Mouse (Mus musculus) liver, embryonic 12.5 days (tissue): ENCODE data around the gene Donson. TPM values are rescaled to one million over a fixed set of nuclear protein-coding genes. Genes with fewer than 3 reads are reported as not detected.
A peak's percentile ranks its signal among the peaks of the same experiment; 100 is the strongest.
"Not testable (repeated sequence)": the region's sequence is repeated elsewhere in the genome, so short reads cannot be mapped to it uniquely, and the experiment has no call there.

Source experiments
- ATAC-seq: fragments of 200-750 bp; cut with Nextera tagmentation; 2 replicates; pipeline ENCODE4 v1.8.0; 2017; ENCODE audit warnings: moderate number of reproducible peaks, mild to moderate bottlenecking, moderate library complexity
- H3K27ac ChIP-seq: fragments of 300-500 bp; sonication (generic); 2 replicates; pipeline ENCODE4 v1.5.1; 2016; ENCODE audit warnings: mild to moderate bottlenecking
- H3K27me3 ChIP-seq: fragments of 300-500 bp; sonication (generic); replicated peaks from 2 replicates; pipeline ENCODE4 v1.6.1; 2016; ENCODE audit warnings: mild to moderate bottlenecking, moderate library complexity
- H3K36me3 ChIP-seq: fragments of 300-500 bp; sonication (generic); 2 replicates; pipeline ENCODE4 v1.6.1; 2016; ENCODE audit warnings: mild to moderate bottlenecking, moderate library complexity
- H3K4me1 ChIP-seq: fragments of 300-500 bp; sonication (generic); 2 replicates; pipeline ENCODE4 v1.6.1; 2016
- H3K4me2 ChIP-seq: fragments of 300-500 bp; sonication (generic); 2 replicates; pipeline ENCODE4 v1.6.1; 2016; ENCODE audit warnings: mild to moderate bottlenecking, moderate library complexity
- H3K4me3 ChIP-seq: fragments of 300-500 bp; sonication (generic); 2 replicates; pipeline ENCODE4 v1.5.1; 2016; ENCODE audit warnings: mild to moderate bottlenecking, moderate library complexity
- H3K9ac ChIP-seq: fragments of 300-500 bp; sonication (generic); 2 replicates; pipeline ENCODE4 v1.6.1; 2016; ENCODE audit warnings: mild to moderate bottlenecking, moderate library complexity
- H3K9me3 ChIP-seq: fragments of 300-500 bp; sonication (generic); replicated peaks from 2 replicates; pipeline ENCODE4 v1.6.1; 2016; ENCODE audit warnings: mild to moderate bottlenecking, moderate library complexity
- WGBS: fragments of 180-500 bp; shearing (Covaris S2); methylation state at CpG from one replicate; pipeline ENCODE4 v1.1.7; 2016; ENCODE audit not compliant: insufficient replicate concordance; 5-methylcytosine and 5-hydroxymethylcytosine counted together
- polyA plus RNA-seq: library from polyadenylated mRNA; unstranded; fragments of >200 nt; fragmentation: Nextera tagmentation; extraction: Ambion mirVana; gene quantifications from 2 replicates; pipeline ENCODE4 v1.2.1, GENCODE M21; 2016

The Donson gene
- polyA plus RNA-seq, 1 experiment from 2014 or later: 54.9 TPM

- H3K4me2 ChIP-seq: peak overlapping the region; percentile 44
- H3K36me3 ChIP-seq: peaks cover 42% of the 10 kb centered on the region
- H3K4me3 ChIP-seq: no peak overlapping the region
- no peak for ATAC-seq
- 0 out of 2 replicates have a peak overlapping the region, but pooled peaks have one; percentile 41 for H3K9ac ChIP-seq
- no peak overlapping the region for H3K27ac ChIP-seq
- no peaks in the 10 kb centered on the region for H3K27me3 ChIP-seq
- H3K9me3 ChIP-seq: no peaks in the 10 kb centered on the region
- peaks cover 31% of the 10 kb centered on the region for H3K4me1 ChIP-seq
Observed at GRCm38 (mm10) chr16:91649781-91650180, 38.8 kb downstream of the Donson start.

- 55% methylated on average over 3 of the region's 3 CpGs for WGBS
- no peak overlapping the region for H3K27ac ChIP-seq
- peak overlapping the region; percentile 58 for H3K9ac ChIP-seq
Observed at GRCm38 (mm10) chr16:91649246-91649645, 39.3 kb downstream of the Donson start.

DNA sequence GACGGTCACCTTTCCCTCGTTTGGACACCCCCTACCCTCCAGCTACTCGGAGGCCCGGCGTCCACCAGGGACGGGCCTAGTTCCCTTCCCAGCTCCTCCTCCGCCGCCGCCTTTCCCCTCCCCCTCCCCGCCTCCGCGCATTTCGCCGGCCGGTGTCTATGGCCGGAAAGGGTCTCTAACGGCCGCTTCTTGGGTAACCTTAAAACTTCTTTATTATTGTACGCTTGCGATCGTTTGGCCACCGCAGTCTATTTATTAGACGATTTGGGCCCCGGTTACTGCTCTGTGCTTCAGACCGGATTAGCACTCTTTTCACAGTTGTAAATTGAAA lies 40.4 kb downstream of the Donson start:
- peaks cover 41% of the 10 kb centered on the region for H3K4me1 ChIP-seq
- peak overlapping the region; percentile 100 for H3K27ac ChIP-seq
- H3K9me3 ChIP-seq: no peaks in the 10 kb centered on the region
- ATAC-seq: peak; percentile 58
- H3K9ac ChIP-seq: peak overlapping the region; percentile 94
- no peaks in the 10 kb centered on the region for H3K27me3 ChIP-seq
- H3K4me3 ChIP-seq: peak overlapping the region; percentile 83
- under 1% methylated on average over 25 of the region's 25 CpGs for WGBS
- peaks cover 36% of the 10 kb centered on the region for H3K36me3 ChIP-seq
- H3K4me2 ChIP-seq: peak overlapping the region; percentile 99

More at GRCm38 (mm10) chr16:91649246-91649645, 39.3 kb downstream of the Donson start:
- Histone ChIP-seq H3K4me2 (peak overlapping the region; percentile 99), H3K36me3 (peaks cover 39% of the 10 kb centered on the region), H3K27me3 (no peaks in the 10 kb centered on the region), H3K4me1 (peaks cover 37% of the 10 kb centered on the region), H3K9me3 (no peaks in the 10 kb centered on the region), H3K4me3 (peak overlapping the region; percentile 83)
- no peak for ATAC-seq

- H3K27me3 ChIP-seq: no peaks in the 10 kb centered on the region
- peaks cover 40% of the 10 kb centered on the region for H3K36me3 ChIP-seq
- WGBS: under 1% methylated on average over 70 of the region's 70 CpGs
- peak within 1 kb of the TSS; percentile 94 for H3K9ac ChIP-seq
- H3K4me2 ChIP-seq: peak within 1 kb of the TSS; percentile 99
- no peaks in the 10 kb centered on the region for H3K9me3 ChIP-seq
- peaks cover 41% of the 10 kb centered on the region for H3K4me1 ChIP-seq
- peak within 1 kb of the TSS; percentile 100 for H3K27ac ChIP-seq
- peak within 1 kb of the TSS; percentile 83 for H3K4me3 ChIP-seq
- ATAC-seq: peak; percentile 89
Observed at GRCm38 (mm10) chr16:91647461-91648219, 40.9 kb downstream of the Donson start, which contains the start of gene Son. TSS of gene Son (plus strand) at chr16:91647506.

- Histone ChIP-seq H3K27ac (peak within 1 kb of the TSS; percentile 100), H3K9ac (peak within 1 kb of the TSS; percentile 94), H3K27me3 (no peaks in the 10 kb centered on the region), H3K4me3 (peak within 1 kb of the TSS; percentile 83), H3K36me3 (peaks cover 40% of the 10 kb centered on the region), H3K4me1 (peaks cover 33% of the 10 kb centered on the region), H3K4me2 (peak within 1 kb of the TSS; percentile 99), H3K9me3 (no peaks in the 10 kb centered on the region)
- ATAC-seq: peak; percentile 88
- WGBS: under 1% methylated on average over 59 of the region's 59 CpGs
Observed at GRCm38 (mm10) chr16:91646681-91647419, 41.7 kb downstream of the Donson start, which contains the start of gene Gart. TSS of gene Gart (minus strand) at chr16:91646952.

DNA sequence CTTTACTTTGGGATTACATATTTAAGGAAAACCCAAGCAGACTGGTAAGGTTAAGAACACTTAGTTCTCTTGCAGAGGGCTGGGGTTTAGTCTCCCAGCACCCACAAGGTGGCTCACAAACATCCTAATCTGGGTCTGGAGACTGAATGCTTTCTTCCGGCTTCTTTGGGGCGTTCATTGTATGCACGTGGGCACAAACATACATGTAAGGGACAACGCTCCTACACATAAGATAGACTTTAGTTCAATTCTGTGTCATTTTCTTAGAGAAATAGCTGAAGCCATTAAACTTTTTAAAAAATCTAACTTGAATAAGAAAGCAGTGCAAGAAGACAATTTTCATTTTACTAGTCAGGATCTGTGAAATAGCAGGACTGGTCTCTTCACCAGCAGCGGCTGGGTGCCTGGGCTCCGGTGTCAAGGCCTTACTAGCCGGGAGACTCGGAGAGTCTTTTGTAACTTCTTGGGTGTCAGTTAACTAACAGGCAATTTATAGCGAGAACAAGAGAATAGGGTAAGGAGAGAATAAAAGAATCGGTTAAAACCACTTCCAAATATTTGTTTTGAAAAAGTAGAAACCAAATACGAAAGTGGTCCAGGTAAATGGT lies 42.5 kb downstream of the Donson start:
- Histone ChIP-seq H3K4me3 (peak overlapping the region; percentile 83), H3K27ac (peak overlapping the region; percentile 100), H3K27me3 (no peaks in the 10 kb centered on the region), H3K9ac (peak overlapping the region; percentile 94), H3K36me3 (peaks cover 40% of the 10 kb centered on the region), H3K9me3 (no peaks in the 10 kb centered on the region), H3K4me1 (peaks cover 32% of the 10 kb centered on the region), H3K4me2 (peak overlapping the region; percentile 99)
- no peak for ATAC-seq
- under 1% methylated on average over 11 of the region's 11 CpGs for WGBS

DNA sequence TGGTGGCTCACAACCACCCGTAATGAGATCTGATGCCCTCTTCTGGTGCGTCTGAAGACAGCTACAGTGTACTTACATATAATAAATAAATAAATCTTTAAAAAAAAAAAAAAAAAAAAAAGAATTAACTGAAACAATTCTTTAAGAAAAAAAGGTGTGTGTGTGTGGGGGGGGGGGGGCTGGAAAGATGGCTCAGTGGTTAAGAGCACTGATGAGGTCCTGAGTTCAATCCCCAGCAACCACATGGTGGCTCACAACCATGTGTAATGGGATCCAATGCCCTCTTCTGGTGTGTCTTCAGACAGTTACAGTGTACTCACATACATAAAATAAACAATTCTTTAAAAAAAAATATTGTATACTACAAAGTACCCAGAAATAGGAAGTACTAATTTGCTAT lies 43.1 kb downstream of the Donson start:
- not testable (repeated sequence) for H3K27me3 ChIP-seq, H3K9me3 ChIP-seq, H3K27ac ChIP-seq, H3K9ac ChIP-seq, ATAC-seq
- WGBS: 63% methylated on average over 1 of the region's 2 CpGs
- peak overlapping the region; percentile 99 for H3K4me2 ChIP-seq
- peaks cover 27% of the 10 kb centered on the region for H3K4me1 ChIP-seq
- H3K4me3 ChIP-seq: peak overlapping the region; percentile 35
- peaks cover 42% of the 10 kb centered on the region for H3K36me3 ChIP-seq

GRCm38 (mm10) chr16:91644901-91645300 lies 43.7 kb downstream of the Donson start:
- Histone ChIP-seq H3K9ac (peak overlapping the region; percentile 36), H3K4me2 (peak overlapping the region; percentile 99), H3K4me1 (peaks cover 24% of the 10 kb centered on the region), H3K36me3 (peaks cover 45% of the 10 kb centered on the region), H3K27ac (peak overlapping the region; percentile 45), H3K9me3 (no peaks in the 10 kb centered on the region), H3K27me3 (no peaks in the 10 kb centered on the region), H3K4me3 (peak overlapping the region; percentile 20; the same call in 1 of the 2 replicates)
- 48% methylated on average over 2 of the region's 2 CpGs for WGBS
- no peak for ATAC-seq

GRCm38 (mm10) chr16:91640171-91640570 lies 48.4 kb downstream of the Donson start:
- Histone ChIP-seq H3K4me2 (no peak overlapping the region), H3K27me3 (no peaks in the 10 kb centered on the region), H3K4me3 (no peak overlapping the region), H3K9ac (no peak overlapping the region), H3K4me1 (peaks cover 15% of the 10 kb centered on the region), H3K27ac (no peak overlapping the region), H3K9me3 (no peaks in the 10 kb centered on the region), H3K36me3 (peaks cover 92% of the 10 kb centered on the region)
- no peak for ATAC-seq
- 85% methylated on average over 8 of the region's 8 CpGs for WGBS

DNA sequence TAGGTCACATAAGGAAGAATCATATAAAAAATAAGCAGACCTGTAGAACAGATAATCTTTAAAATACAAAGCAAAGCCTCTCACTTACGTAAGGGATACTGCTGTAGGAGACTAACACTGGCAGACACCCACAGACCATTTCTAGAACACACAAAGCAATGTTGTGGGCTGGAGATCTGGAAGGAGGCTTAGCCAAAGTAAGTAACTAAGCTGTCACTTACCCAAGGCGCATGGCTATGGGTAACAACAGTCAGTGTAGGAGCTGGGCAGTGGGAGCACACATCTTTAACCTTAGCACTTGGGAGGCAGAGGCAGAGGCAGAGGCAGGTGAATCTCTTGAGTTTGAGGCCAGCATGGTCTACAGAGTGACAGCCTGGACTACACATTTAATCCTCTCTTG lies 48.9 kb downstream of the Donson start:
- H3K4me1 ChIP-seq: peaks cover 13% of the 10 kb centered on the region
- H3K27me3 ChIP-seq: no peaks in the 10 kb centered on the region
- no peak overlapping the region for H3K4me2 ChIP-seq
- H3K27ac ChIP-seq: no peak overlapping the region
- H3K9ac ChIP-seq: no peak overlapping the region
- H3K9me3 ChIP-seq: no peaks in the 10 kb centered on the region
- ATAC-seq: no peak
- H3K36me3 ChIP-seq: peaks cover 94% of the 10 kb centered on the region
- no peak overlapping the region for H3K4me3 ChIP-seq
- 93% methylated on average over 2 of the region's 2 CpGs for WGBS

DNA sequence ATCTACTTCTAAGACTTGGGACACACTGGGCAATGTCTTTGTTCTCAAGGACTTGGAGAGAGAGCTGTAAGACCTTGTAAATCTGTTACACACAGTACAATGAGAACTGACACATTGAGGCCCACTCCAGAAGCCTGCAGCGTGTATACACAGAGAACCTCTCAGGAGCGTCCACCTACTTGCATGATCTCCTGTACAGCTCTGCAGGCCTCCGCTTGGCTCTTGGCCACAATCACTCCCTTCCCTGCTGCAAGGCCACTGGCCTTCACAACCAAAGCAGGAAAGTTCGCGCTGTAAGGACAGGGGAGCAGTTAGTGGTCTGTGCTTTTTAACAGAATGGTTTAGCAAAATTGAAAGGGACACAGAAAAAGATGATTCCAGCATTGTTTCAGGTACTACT lies 49.4 kb downstream of the Donson start:
- Histone ChIP-seq H3K36me3 (peaks cover 98% of the 10 kb centered on the region), H3K27ac (no peak overlapping the region), H3K4me1 (peaks cover 9% of the 10 kb centered on the region), H3K4me2 (no peak overlapping the region), H3K9ac (no peak overlapping the region), H3K9me3 (no peaks in the 10 kb centered on the region), H3K27me3 (no peaks in the 10 kb centered on the region), H3K4me3 (no peak overlapping the region)
- no peak for ATAC-seq
- 85% methylated on average over 5 of the region's 5 CpGs for WGBS

GRCm38 (mm10) chr16:91633641-91634040 lies 54.9 kb downstream of the Donson start:
- H3K9me3 ChIP-seq: no peaks in the 10 kb centered on the region
- H3K4me3 ChIP-seq: no peak overlapping the region
- no peaks in the 10 kb centered on the region for H3K27me3 ChIP-seq
- no peak overlapping the region for H3K27ac ChIP-seq
- no peak overlapping the region for H3K4me2 ChIP-seq
- WGBS: 81% methylated on average over 12 of the region's 12 CpGs
- ATAC-seq: no peak
- H3K9ac ChIP-seq: no peak overlapping the region
- peaks cover 5% of the 10 kb centered on the region for H3K4me1 ChIP-seq
- H3K36me3 ChIP-seq: peaks cover 100% of the 10 kb centered on the region
